Mouse (Mus musculus) embryo, embryonic 10 days (tissue): ENCODE measurements around the gene Tmsb15b2.
"Not testable (repeated sequence)": the region's sequence is repeated elsewhere in the genome, so short reads cannot be mapped to it uniquely, and the experiment has no call there.

Experiments used
- DNase-seq: peaks from one replicate; pipeline ENCODE4 v3.0.0-alpha.2; 2015; ENCODE audit warnings: low spot score

Tmsb15b2 gene

GRCm38 (mm10) chrX:136975397-136975796, at the start of gene Tmsb15b2:
Gene Tmsb15b2, minus strand, starts transcription at chrX:136975497.
- DNase-seq = not testable (repeated sequence)

- peak; percentile 70 for DNase-seq
Measured at GRCm38 (mm10) chrX:137019310-137019709, 44.0 kb upstream of the Tmsb15b2 start.

DNA sequence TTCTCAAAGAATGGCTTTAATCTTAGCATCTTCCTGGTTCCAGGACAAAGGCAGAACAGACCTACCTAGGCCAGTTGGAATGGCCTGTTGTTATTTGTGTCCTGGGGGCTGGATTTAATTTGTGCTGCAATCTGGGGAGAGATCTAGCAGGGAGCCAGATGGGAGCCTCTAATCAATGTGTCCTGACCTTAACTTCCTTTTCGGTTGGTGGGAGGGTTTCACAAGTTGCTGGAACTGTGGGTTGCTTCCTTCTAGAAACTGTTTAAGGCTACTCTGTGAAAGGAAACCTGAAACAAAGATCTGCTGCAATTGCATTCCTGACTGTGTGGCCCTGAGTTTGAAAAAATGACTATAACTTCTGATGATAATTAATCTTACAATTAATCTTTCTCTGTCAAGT, 42.4 kb upstream of the Tmsb15b2 start:
- no peak for DNase-seq

DNA sequence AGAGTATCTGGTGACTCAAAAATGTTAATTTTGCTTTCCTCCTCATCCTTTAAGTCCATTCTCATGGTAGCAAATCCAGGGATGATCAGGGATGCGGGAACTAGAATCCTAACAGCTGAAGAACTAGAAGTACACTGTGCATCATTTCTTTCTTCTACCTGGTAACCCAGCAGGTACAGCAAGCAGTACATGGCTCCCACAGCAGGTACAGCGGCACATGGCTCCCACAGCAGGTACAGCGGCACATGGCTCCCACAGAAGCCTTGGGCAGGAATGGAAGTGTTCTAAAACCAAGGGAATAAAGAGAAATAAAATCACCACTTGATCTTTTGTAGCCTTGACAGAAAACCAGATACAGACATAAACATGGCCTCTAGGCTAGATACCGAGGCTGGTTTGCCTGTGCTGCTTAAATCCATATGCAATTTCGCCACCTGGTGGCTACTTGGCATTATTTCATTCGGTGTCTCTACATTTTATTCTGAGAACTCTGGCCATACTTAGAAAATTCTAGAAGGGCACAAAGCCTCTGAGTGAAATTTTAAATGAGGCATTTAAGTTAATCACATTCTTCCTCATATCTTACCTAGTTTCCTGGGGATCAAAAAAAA, 39.9 kb upstream of the Tmsb15b2 start:
- DNase-seq = peak; percentile 78

- no peak for DNase-seq
Measured at GRCm38 (mm10) chrX:136996256-136996655, 21.0 kb upstream of the Tmsb15b2 start.

GRCm38 (mm10) chrX:136993641-136994040, 18.3 kb upstream of the Tmsb15b2 start:
- no peak for DNase-seq

DNA sequence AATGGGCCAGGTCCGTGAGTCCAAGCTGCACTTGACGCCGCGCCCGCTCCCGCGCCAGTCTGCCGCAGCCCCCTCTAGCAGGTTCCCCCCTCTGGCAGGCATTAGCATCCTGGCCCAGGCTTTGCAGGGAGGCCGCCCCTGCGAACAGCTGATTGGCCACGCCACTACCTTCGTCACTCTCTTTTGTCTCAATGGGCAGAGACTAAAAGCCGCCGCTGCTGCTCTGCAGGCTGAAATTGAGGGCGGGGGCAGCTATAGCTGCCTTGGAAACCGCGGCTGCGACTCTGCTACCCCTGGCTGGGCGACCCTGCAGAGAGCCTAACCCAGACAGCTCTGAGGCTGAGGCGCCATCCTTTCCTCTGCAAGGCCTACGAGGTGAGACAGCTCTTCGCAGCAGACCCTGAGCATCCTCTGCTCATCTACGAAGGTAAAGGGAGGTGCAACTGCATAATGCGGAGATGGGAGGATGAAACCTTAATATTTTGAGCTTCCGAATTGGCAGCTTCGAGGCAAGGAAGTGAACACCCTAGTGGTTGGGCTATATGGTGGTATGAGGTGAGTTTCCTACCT, 17.8 kb upstream of the Tmsb15b2 start, which contains the start of gene Zcchc18:
Gene Zcchc18, plus strand, starts transcription at position 178 of the 570 bp plus-strand sequence.
- DNase-seq = peak; percentile 89

GRCm38 (mm10) chrX:136992191-136992965, 17.1 kb upstream of the Tmsb15b2 start:
- DNase-seq = no peak

- no peak for DNase-seq
Measured at GRCm38 (mm10) chrX:136991274-136991673, 16.0 kb upstream of the Tmsb15b2 start.

DNA sequence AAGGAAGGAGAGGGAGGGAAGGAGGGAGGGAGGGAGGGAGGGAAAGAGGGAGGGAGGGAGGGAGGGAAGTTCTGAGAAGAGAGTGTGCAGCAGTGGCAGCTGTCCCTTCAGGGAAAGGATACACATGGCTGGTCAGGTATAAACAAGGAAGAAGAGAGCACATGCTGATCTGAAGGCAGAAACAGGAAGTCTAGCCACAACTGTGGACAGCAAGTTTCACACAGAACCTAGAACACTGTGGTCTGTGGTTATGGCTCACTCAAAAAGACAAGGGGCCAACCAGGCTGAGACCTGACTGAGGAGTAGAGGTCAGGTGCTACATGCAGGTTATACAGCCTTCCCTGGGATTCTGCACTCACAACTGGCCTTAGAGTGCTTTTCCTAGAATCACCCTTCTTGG, 10.7 kb upstream of the Tmsb15b2 start:
- no peak for DNase-seq

GRCm38 (mm10) chrX:136978616-136979015, 3.3 kb upstream of the Tmsb15b2 start:
- peak; percentile 5 for DNase-seq

GRCm38 (mm10) chrX:136976424-136977084, 1.3 kb upstream of the Tmsb15b2 start, which contains the start of the genes Tmsb15l and Tmsb15b1:
Gene Tmsb15l, minus strand, starts transcription at chrX:136976869.
Gene Tmsb15b1, minus strand, starts transcription at chrX:136976874.
- DNase-seq = peak; percentile 83

DNA sequence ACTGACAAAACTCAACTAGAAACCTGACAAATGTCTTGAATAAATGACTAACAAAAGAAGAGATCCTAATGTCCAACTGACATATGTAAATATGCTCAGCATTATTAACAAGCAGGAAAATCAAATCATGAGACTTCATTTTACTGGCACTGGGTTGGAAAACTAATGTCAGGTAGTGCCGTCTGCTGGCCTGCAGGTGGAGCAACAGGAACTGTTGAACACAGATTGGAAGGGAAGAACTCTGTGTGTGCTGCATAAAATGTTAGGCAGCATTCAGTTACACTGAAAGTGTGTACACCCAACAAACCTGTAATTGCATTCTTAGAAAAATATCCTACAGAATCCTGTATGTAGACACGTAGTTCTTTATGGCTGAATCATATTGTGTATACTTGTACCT, 15.6 kb downstream of the Tmsb15b2 start:
- peak; percentile 8 for DNase-seq

- DNase-seq = not testable (repeated sequence)
Measured at GRCm38 (mm10) chrX:136958300-136958699, 17.0 kb downstream of the Tmsb15b2 start.

DNA sequence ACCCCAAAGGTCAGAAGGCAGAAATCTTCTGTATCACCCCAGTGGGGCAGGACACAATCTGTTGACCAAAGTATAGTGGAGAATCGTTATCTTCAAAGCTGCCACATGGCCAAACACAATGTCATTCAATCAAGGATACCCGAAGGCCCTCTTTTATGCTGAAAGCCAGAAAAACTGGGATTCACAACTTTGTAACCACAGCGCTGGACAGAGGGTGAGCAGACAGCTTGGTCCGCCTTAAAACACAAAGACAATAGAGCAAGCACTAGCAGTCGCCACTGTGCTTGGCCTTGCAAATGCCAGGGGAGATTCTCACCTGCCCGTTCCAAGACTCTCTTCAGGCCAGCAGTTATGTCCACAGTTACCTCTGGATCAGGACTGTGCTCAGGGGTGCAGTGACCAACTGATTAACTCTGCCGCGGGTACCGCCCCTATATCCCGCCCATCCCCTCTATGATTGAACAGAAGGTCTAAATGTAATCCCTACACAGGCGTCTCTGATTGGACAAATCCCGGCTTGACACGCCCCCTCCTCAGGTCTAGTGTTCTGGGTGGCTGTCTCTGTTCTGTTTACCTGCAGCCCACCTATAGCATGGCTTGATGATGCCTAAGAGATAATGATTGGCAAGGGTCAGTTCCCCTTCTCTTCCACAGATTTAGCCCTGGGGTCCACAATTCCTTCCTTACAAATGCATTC, 17.6 kb downstream of the Tmsb15b2 start:
- peak; percentile 64 for DNase-seq

DNA sequence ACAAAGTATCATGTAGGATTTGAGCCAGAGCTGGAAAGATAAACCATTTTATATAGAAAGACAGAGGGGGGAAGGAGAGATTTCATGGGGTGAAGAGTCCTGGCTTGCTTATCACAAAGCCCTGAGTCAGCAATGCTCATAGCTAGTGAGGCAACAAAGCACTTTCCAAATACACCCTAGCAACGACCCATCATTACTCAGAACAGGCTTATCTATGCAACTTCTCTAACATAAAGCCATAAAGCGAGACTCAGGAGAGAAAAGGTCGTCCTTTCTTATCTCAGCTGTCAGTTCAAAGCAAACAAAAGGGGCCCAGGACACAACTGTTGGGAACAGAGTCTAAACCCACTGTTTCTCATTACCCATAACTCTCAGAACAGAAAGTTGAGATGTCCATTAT, 37.3 kb downstream of the Tmsb15b2 start:
- DNase-seq = no peak

DNA sequence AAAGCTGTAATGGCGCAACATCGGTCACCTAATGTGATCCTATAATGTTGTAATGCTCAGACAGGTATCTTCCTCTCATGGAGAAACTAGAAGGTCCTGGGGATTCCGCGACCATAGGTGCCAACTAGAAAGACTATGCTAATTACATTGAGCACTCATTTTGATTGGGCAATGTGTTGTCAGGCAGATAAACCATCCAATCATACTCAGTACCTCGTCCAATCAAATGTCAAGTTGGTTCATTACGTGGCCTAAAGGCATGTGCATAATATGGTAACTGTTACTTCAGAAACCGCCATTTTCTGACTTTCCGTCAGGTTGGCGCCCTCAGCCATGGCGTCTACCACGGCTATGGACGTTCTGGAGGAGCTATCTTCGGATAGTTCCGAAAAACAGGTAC, 48.3 kb downstream of the Tmsb15b2 start, which contains the start of gene H2bfm:
Gene H2bfm, plus strand, starts transcription at position 295 of the 400 bp plus-strand sequence.
- no peak for DNase-seq

DNA sequence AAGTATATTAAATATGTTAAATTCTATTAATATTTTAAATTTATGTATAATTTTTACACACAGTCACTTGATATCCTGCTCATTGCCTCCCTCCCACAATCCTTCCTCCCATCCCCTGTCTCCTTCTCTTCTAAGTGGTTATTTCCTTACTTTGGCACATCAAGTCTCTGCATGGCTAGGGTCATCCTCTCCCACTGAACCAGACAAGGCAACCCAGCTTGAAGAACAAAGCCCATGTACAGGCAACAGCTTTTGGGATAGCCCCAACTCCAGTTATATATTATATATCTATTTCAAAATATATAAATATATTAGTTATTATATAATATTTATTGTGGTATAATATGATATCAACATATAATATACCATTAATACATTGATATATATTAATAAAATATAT, 49.4 kb downstream of the Tmsb15b2 start:
- DNase-seq = peak; percentile 22
